Mouse (Mus musculus): Measurements from ENCODE around the gene Ppp2r5e. TPM values are rescaled to one million over a fixed set of nuclear protein-coding genes. Genes with fewer than 3 reads are reported as not detected.
A peak's percentile ranks its signal among the peaks of the same experiment; 100 is the strongest.

Gene Ppp2r5e
- polyA plus RNA-seq, 1 experiment from 2014 or later, result 19.9 TPM

DNA sequence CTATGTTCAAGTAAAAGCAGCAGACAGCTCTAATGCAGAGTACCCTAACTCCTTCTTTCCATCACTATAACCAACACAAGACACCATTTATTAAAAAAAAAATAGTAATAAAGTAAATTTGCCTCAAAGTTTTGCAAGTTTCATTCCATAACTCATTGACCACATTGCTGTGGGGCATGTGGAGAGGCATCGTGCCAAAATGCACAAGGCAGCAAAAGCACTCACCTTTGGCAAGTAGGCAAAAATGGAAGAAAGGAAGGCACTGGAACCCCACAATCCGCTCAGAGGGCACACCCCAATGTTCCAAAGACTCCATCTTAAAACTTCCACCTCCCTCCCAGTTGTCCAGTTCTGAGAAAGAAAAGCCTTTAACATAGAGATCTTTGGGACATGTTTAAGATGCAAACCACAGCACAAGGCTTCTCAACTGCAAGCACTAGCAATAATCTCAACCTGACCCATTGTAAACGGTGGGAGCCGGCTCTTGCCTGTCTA is 50.6 kb downstream of the Ppp2r5e start:
- Histone ChIP-seq H3K4me3 (no peak overlapping the region), H3K27ac (no peak overlapping the region), H3K27me3 (no peaks in the 10 kb centered on the region), H3K9ac (no peak overlapping the region), H3K4me2 (no peak overlapping the region), H3K9me3 (no peaks in the 10 kb centered on the region), H3K4me1 (replicated peaks) (peaks cover 31% of the 10 kb centered on the region), H3K36me3 (no peaks in the 10 kb centered on the region)
- WGBS, result 97% methylated on average over 4 of the region's 4 CpGs
- ATAC-seq (ENCODE audit: low FRiP score), result no peak

- H3K4me3 ChIP-seq, result no peak overlapping the region
Observed at GRCm38 (mm10) chr12:75544666-75545065, 51.4 kb downstream of the Ppp2r5e start.

DNA sequence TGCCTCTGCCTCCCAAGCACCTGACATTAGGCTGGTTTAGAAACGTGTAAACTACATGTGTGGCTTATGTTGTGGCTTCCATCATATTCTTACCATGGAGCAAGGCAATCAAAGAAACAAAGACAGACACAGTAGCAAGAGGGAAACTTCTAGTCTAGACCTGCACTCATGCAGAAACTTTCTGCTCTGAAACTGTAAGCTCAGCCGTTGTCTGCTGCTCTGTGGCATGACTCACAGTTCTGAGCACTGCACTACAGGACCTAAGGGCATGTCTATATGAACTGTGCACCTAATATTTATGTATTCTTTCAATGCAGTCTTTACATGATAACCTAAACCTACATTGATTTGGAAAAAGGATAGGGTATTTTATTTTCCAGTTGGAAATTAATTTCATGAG is 51.8 kb downstream of the Ppp2r5e start:
- Histone ChIP-seq H3K4me3 (no peak overlapping the region), H3K36me3 (no peaks in the 10 kb centered on the region), H3K27me3 (no peaks in the 10 kb centered on the region), H3K4me2 (no peak overlapping the region), H3K27ac (no peak overlapping the region), H3K9me3 (no peaks in the 10 kb centered on the region), H3K4me1 (replicated peaks) (peaks cover 33% of the 10 kb centered on the region), H3K9ac (no peak overlapping the region)
- 87% methylated on average over 2 of the region's 2 CpGs for WGBS
- no peak for ATAC-seq (ENCODE audit: low FRiP score)

More at GRCm38 (mm10) chr12:75544666-75545065, 51.4 kb downstream of the Ppp2r5e start:
- WGBS, result 74% methylated on average over 2 of the region's 2 CpGs
- Histone ChIP-seq H3K4me1 (replicated peaks) (peaks cover 33% of the 10 kb centered on the region), H3K27ac (no peak overlapping the region), H3K27me3 (no peaks in the 10 kb centered on the region), H3K36me3 (no peaks in the 10 kb centered on the region), H3K4me2 (no peak overlapping the region), H3K9me3 (no peaks in the 10 kb centered on the region), H3K9ac (no peak overlapping the region)
- ATAC-seq (ENCODE audit: low FRiP score), result no peak

DNA sequence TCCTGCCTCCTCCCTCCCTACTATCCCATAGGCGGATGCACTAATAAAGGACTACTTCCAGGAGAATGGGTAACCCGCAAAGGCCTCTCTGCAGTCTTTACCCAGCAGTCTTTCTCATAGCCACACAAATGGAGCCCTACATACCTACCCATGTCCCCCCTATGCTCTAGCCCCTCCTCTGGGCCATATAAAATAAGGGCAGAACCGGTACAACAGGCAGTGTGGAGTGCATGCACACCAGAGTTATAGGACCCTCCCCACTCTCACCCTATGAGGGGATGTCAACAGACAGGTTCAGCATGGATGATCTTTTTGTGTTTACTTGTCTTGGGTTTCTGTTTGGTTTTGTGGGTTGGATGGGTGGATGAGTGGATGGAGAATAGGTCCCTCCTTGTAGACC is 52.7 kb downstream of the Ppp2r5e start:
- no peaks in the 10 kb centered on the region for H3K27me3 ChIP-seq
- no peak for ATAC-seq (ENCODE audit: low FRiP score)
- WGBS, result 70% methylated on average over 3 of the region's 3 CpGs
- H3K9ac ChIP-seq, result no peak overlapping the region
- no peaks in the 10 kb centered on the region for H3K9me3 ChIP-seq
- H3K36me3 ChIP-seq, result no peaks in the 10 kb centered on the region
- no peak overlapping the region for H3K4me3 ChIP-seq
- no peak overlapping the region for H3K4me2 ChIP-seq
- H3K27ac ChIP-seq, result no peak overlapping the region
- peaks cover 34% of the 10 kb centered on the region for H3K4me1 ChIP-seq (replicated peaks)

- Histone ChIP-seq H3K27me3 (no peaks in the 10 kb centered on the region), H3K27ac (0 out of 2 replicates have a peak overlapping the region, but pooled peaks have one; percentile 40), H3K36me3 (no peaks in the 10 kb centered on the region), H3K4me3 (no peak overlapping the region), H3K4me2 (no peak overlapping the region), H3K4me1 (replicated peaks) (peaks cover 36% of the 10 kb centered on the region), H3K9ac (no peak overlapping the region), H3K9me3 (no peaks in the 10 kb centered on the region)
- ATAC-seq (ENCODE audit: low FRiP score), result no peak
- 80% methylated on average over 5 of the region's 5 CpGs for WGBS
Observed at GRCm38 (mm10) chr12:75540621-75541171, 55.3 kb downstream of the Ppp2r5e start.

DNA sequence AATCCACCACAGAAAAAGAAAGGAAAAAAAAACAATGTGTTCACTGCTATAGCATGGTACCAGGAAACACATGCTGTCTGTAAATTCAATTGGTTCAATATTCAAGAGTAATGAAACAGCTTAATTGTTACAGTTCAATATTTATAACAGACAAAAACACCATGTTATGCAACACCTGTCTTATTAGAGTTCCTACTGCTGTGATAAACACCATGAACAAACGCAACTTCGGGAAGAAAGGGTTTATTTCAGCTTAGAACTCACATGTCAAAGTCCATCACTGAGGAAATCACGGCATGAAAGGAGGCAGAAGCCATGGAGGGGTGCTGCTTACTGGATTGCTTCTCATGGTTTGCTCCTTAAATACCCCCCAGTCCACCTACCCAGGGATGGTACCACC is 56.8 kb downstream of the Ppp2r5e start:
- Histone ChIP-seq H3K27ac (no peak overlapping the region), H3K4me1 (replicated peaks) (peaks cover 36% of the 10 kb centered on the region), H3K9ac (no peak overlapping the region), H3K4me3 (no peak overlapping the region), H3K4me2 (no peak overlapping the region), H3K9me3 (no peaks in the 10 kb centered on the region), H3K36me3 (no peaks in the 10 kb centered on the region), H3K27me3 (no peaks in the 10 kb centered on the region)
- WGBS, result 84% methylated on average over 3 of the region's 3 CpGs
- no peak for ATAC-seq (ENCODE audit: low FRiP score)

GRCm38 (mm10) chr12:75537673-75538423 is 58.2 kb downstream of the Ppp2r5e start:
- Histone ChIP-seq H3K27ac (no peak overlapping the region), H3K4me3 (no peak overlapping the region), H3K4me1 (replicated peaks) (peaks cover 31% of the 10 kb centered on the region), H3K27me3 (no peaks in the 10 kb centered on the region), H3K36me3 (no peaks in the 10 kb centered on the region), H3K4me2 (no peak overlapping the region), H3K9ac (no peak overlapping the region), H3K9me3 (no peaks in the 10 kb centered on the region)
- no peak for ATAC-seq (ENCODE audit: low FRiP score)
- 70% methylated on average over 6 of the region's 6 CpGs for WGBS

DNA sequence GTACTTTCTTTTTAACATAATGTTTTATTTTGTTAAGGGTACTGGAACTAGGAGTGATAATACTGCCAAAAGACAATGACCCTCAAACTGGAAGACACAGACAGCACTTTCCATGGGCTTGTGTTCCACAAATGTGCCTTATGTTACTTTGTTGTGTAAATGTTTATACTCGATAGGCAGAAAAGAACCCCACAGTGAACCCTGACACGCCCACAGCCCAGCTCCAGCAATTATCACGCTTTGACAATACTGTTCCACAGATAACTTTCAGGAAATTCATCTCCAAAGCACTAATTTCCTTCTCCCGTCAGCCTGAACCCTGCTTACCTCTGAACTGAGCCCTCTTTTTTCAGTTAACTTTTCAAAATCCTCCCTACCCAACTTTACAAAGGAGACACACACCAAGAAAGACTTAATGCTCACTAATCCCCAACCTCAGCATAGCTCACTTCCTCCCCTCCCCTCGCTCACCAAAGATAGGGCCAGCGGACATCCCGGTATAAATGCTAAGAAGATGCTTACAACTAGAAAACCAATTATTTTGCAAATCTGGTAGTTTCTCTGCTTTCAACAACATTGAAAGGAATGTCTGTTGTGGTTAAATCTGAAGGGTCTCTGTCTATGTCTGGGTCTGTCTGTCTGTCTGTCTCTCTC is 58.9 kb downstream of the Ppp2r5e start:
- Histone ChIP-seq H3K9me3 (no peaks in the 10 kb centered on the region), H3K4me2 (no peak overlapping the region), H3K4me1 (replicated peaks) (peaks cover 33% of the 10 kb centered on the region), H3K27ac (no peak overlapping the region), H3K27me3 (no peaks in the 10 kb centered on the region), H3K9ac (no peak overlapping the region), H3K4me3 (no peak overlapping the region), H3K36me3 (no peaks in the 10 kb centered on the region)
- ATAC-seq (ENCODE audit: low FRiP score), result no peak
- WGBS, result 37% methylated on average over 7 of the region's 7 CpGs

DNA sequence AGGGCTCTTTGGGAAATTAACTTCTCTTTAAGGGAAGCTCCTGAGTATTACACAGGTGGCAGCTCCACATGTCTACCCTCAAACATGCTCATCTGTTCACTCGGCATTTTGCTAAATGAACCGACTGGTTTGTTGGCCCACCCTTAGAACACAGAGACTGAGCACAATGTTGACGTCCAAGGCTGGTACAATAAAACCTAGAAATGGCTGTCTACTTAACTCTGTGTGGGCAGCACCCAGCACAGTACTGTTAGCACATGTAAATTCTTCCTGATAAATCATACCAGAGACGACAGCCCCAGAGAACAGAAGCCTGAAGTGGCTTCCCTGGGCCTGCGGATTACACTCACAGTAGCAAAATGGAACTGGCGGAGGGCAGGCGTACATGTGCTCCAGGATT is 59.5 kb downstream of the Ppp2r5e start:
- ATAC-seq (ENCODE audit: low FRiP score), result no peak
- 78% methylated on average over 7 of the region's 7 CpGs for WGBS
- H3K27ac ChIP-seq, result no peak overlapping the region
- no peak overlapping the region for H3K9ac ChIP-seq
- H3K27me3 ChIP-seq, result no peaks in the 10 kb centered on the region
- no peak overlapping the region for H3K4me2 ChIP-seq
- H3K4me3 ChIP-seq, result no peak overlapping the region
- H3K4me1 ChIP-seq (replicated peaks), result peaks cover 39% of the 10 kb centered on the region
- H3K9me3 ChIP-seq, result no peaks in the 10 kb centered on the region
- no peaks in the 10 kb centered on the region for H3K36me3 ChIP-seq

DNA sequence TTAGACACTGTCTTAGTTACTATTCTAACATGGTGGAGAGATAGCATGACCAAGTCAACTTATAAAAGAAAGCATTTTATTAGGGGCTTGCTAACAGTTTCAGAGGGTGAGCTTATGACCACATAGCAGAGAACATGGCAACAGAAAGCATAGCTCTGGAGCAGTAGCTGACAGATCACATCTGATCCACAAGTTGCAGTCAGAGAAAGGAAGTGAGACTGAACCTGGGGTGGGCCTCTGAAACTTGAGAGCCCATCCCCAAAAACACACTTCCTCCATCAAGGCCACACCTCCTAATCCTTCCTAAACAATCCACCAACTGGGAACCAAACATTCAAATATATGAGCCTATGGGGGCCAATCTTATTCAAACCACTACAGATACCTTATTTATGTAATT is 62.9 kb downstream of the Ppp2r5e start:
- Histone ChIP-seq H3K27me3 (no peaks in the 10 kb centered on the region), H3K27ac (no peak overlapping the region), H3K4me2 (no peak overlapping the region), H3K9ac (no peak overlapping the region), H3K36me3 (no peaks in the 10 kb centered on the region), H3K9me3 (no peaks in the 10 kb centered on the region), H3K4me1 (replicated peaks) (peaks cover 38% of the 10 kb centered on the region), H3K4me3 (no peak overlapping the region)
- no peak for ATAC-seq (ENCODE audit: low FRiP score)

GRCm38 (mm10) chr12:75531895-75532294 is 64.2 kb downstream of the Ppp2r5e start:
- H3K36me3 ChIP-seq, result no peaks in the 10 kb centered on the region
- H3K4me1 ChIP-seq (replicated peaks), result peaks cover 28% of the 10 kb centered on the region
- no peaks in the 10 kb centered on the region for H3K9me3 ChIP-seq
- no peak for ATAC-seq (ENCODE audit: low FRiP score)
- H3K27ac ChIP-seq, result no peak overlapping the region
- no peak overlapping the region for H3K9ac ChIP-seq
- H3K27me3 ChIP-seq, result no peaks in the 10 kb centered on the region
- no peak overlapping the region for H3K4me3 ChIP-seq
- H3K4me2 ChIP-seq, result no peak overlapping the region
- WGBS, result 77% methylated on average over 2 of the region's 2 CpGs

- 87% methylated on average over 7 of the region's 7 CpGs for WGBS
- Histone ChIP-seq H3K27ac (no peak overlapping the region), H3K36me3 (no peaks in the 10 kb centered on the region), H3K27me3 (no peaks in the 10 kb centered on the region), H3K9me3 (no peaks in the 10 kb centered on the region), H3K4me2 (no peak overlapping the region), H3K4me1 (replicated peaks) (peaks cover 21% of the 10 kb centered on the region), H3K9ac (no peak overlapping the region), H3K4me3 (no peak overlapping the region)
- ATAC-seq (ENCODE audit: low FRiP score), result no peak
Observed at GRCm38 (mm10) chr12:75528857-75529808, 66.9 kb downstream of the Ppp2r5e start.

Data from hindbrain, embryonic 13.5 days (tissue).